In genomic region chr11:51759251-51759650, GRCm38 (mm10) we compare ENCODE assay signal across 14 mouse cellular contexts.
"Had no signal": no experiment of that assay in that cellular context is flagged by ENCODE, and none has a peak within 500 bp of the region (broad histone marks: within the 10 kb centered on the region; RNA-seq: fewer than 3 reads in every experiment).

No protein-coding gene starts in this region.

- ATAC-seq: intestine, embryonic 16.5 days; midbrain, embryonic 13.5 days; midbrain, embryonic 16.5 days had no signal

- H3K9ac ChIP-seq: liver, embryonic 13.5 days; lung, embryonic 14.5 days; midbrain, embryonic 13.5 days had no signal

- H3K4me3 ChIP-seq: liver, embryonic 13.5 days; megakaryocyte, embryonic 14.5 days; midbrain, embryonic 10.5 days; midbrain, embryonic 13.5 days; myocyte had no signal

- H3K4me2 ChIP-seq: liver, embryonic 13.5 days; lung, embryonic 14.5 days; midbrain, embryonic 13.5 days had no signal

- DNase-seq: kidney, adult 18-20 months; kidney, adult 9 months; kidney, postnatal 14 days; kidney, postnatal 4 days; liver, embryonic 13.5 days; lung, embryonic 14.5 days; thymus, postnatal 25 days had no signal

- H3K36me3 ChIP-seq: liver, embryonic 13.5 days; midbrain, embryonic 10.5 days; midbrain, embryonic 13.5 days had no signal

- H3K9me3 ChIP-seq: liver, embryonic 13.5 days; megakaryocyte, embryonic 14.5 days; midbrain, embryonic 10.5 days; midbrain, embryonic 13.5 days had no signal

- H3K27ac ChIP-seq: liver, embryonic 13.5 days; macrophage; midbrain, embryonic 10.5 days; midbrain, embryonic 13.5 days had no signal
